Mouse (Mus musculus) MEL (cell line): ENCODE results near the gene Azi2.

Source experiments
- EP300 ChIP-seq, 2 experiments: IDR thresholded peaks; 2 replicates each; pipeline ENCODE4 v1.6.1; 2011; ENCODE audit warnings: improper control_type of control experiment in 2 of 2, low read length in 2 of 2, low read depth in 1 of 2, mild to moderate bottlenecking in 1 of 2
- MAFK ChIP-seq: IDR thresholded peaks from 2 replicates; pipeline ENCODE4 v1.6.1; 2011; ENCODE audit warnings: low read depth, mild to moderate bottlenecking, low read length, improper control_type of control experiment, borderline replicate concordance
- MEF2A ChIP-seq: IDR thresholded peaks from 2 replicates; pipeline ENCODE4 v1.6.1; 2014; ENCODE audit warnings: low read depth, mild to moderate bottlenecking, inconsistent platforms, low read length, improper control_type of control experiment; ENCODE audit not compliant: poor library complexity, insufficient replicate concordance, severe bottlenecking; ENCODE audit errors: extremely low read depth
- POLR2A ChIP-seq, 2 experiments: IDR thresholded peaks; 2 replicates each; pipeline ENCODE4 v1.6.1; 2011 to 2012; ENCODE audit warnings: low read length in 2 of 2, mild to moderate bottlenecking in 2 of 2, control low read depth in 1 of 2, improper control_type of control experiment in 1 of 2, low read depth in 1 of 2, moderate library complexity in 1 of 2; ENCODE audit not compliant: control insufficient read depth in 1 of 2, insufficient read depth in 1 of 2, poor library complexity in 1 of 2
- POLR2AphosphoS2 ChIP-seq: IDR thresholded peaks from 2 replicates; pipeline ENCODE4 v1.6.1; 2011; ENCODE audit warnings: low read length, improper control_type of control experiment
- SIN3A ChIP-seq: IDR thresholded peaks from 2 replicates; pipeline ENCODE4 v1.6.1; 2012; ENCODE audit warnings: low read length, improper control_type of control experiment, inconsistent platforms
- USF1 ChIP-seq: IDR thresholded peaks from 2 replicates; pipeline ENCODE4 v1.6.1; 2014; ENCODE audit warnings: low read depth, mild to moderate bottlenecking, inconsistent platforms, low read length, improper control_type of control experiment, moderate library complexity

GRCm38 (mm10) chr9:118012928-118013327 is 27.4 kb upstream of the Azi2 start:
- peak; percentile 88 to 95 for TF ChIP-seq EP300 (IDR thresholded peaks at IDR 0.05; ENCODE audit: low read depth in 1 of 2, low read length in 2 of 2)
- TF ChIP-seq SIN3A: no peak
- TF ChIP-seq POLR2AphosphoS2: no peak
- TF ChIP-seq MAFK: no peak
- TF ChIP-seq MEF2A: no peak
- no peak for TF ChIP-seq POLR2A (IDR thresholded peaks at IDR 0.05; ENCODE audit: control insufficient read depth in 1 of 2, insufficient read depth in 1 of 2, low read depth in 1 of 2, low read length in 2 of 2, poor library complexity in 1 of 2)
- no peak for TF ChIP-seq USF1
